Mouse (Mus musculus): ENCODE measurements at regions not wholly inside any gene's neighbourhood (a gene's known extent, or its start where the extent isn't known, plus 50 kb on each side); places are given as distances from the start of the nearest gene placed in this dataset.

GRCm38 (mm10) chr3:68808866-68809265 is 60.5 kb upstream of the 1110032F04Rik start:
- Histone ChIP-seq H3K36me3 (ENCODE audit: control insufficient read depth, insufficient read depth, low read length) (no peaks in the 10 kb centered on the region), H3K79me2 (replicated peaks; ENCODE audit: control insufficient read depth, insufficient read depth, low read length) (no peaks in the 10 kb centered on the region), H3K27ac (no peak overlapping the region), H3K9ac (ENCODE audit: low read depth, low read length) (no peak overlapping the region), H3K4me3 (no peak overlapping the region), H3K27me3 (ENCODE audit: control insufficient read depth, insufficient read depth, low read length) (no peaks in the 10 kb centered on the region), H3K4me1 (ENCODE audit: control insufficient read depth, insufficient read depth, low read length) (no peaks in the 10 kb centered on the region)
- no peak for DNase-seq
- 86% methylated on average over 2 of the region's 2 CpGs for WGBS
- intact Hi-C loops (cut with DNase I), result no loop called here
- no peak for TF ChIP-seq CTCF (IDR thresholded peaks at IDR 0.05)
- TF ChIP-seq EP300 (IDR thresholded peaks at IDR 0.05; ENCODE audit: insufficient read depth, low read depth, low read length), result no peak
- no peak for TF ChIP-seq POLR2A (IDR thresholded peaks at IDR 0.05; ENCODE audit: insufficient read depth, low read depth, low read length)

DNA sequence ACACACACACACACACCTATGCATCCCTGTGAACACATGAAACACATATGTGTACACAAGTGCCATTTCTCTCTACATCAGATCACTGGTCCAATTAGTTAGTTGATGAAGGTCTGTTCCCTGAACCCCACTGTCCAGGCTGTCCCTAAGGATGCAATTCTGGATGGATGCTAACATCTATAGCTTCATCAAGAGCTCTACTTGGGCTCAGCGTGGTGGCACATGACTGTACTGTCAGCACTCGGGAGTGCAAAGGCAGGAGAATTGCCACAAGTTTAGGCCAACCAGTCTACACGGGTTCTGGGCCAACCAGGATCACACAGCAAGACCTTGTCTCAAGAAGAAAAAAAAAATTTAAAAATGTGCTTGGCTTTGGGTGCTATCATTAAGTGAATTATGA is 55.9 kb upstream of the 1110032F04Rik start:
- WGBS, result 82% methylated on average over 3 of the region's 3 CpGs
- TF ChIP-seq EP300 (IDR thresholded peaks at IDR 0.05; ENCODE audit: insufficient read depth, low read depth, low read length), result no peak
- TF ChIP-seq POLR2A (IDR thresholded peaks at IDR 0.05; ENCODE audit: insufficient read depth, low read depth, low read length), result no peak
- TF ChIP-seq CTCF (IDR thresholded peaks at IDR 0.05), result no peak
- Histone ChIP-seq H3K9ac (ENCODE audit: low read depth, low read length) (no peak overlapping the region), H3K79me2 (replicated peaks; ENCODE audit: control insufficient read depth, insufficient read depth, low read length) (no peaks in the 10 kb centered on the region), H3K36me3 (ENCODE audit: control insufficient read depth, insufficient read depth, low read length) (no peaks in the 10 kb centered on the region), H3K27ac (no peak overlapping the region), H3K4me1 (ENCODE audit: control insufficient read depth, insufficient read depth, low read length) (no peaks in the 10 kb centered on the region), H3K4me3 (no peak overlapping the region), H3K27me3 (ENCODE audit: control insufficient read depth, insufficient read depth, low read length) (no peaks in the 10 kb centered on the region)
- DNase-seq, result no peak
- intact Hi-C loops (cut with DNase I), result no loop called here

DNA sequence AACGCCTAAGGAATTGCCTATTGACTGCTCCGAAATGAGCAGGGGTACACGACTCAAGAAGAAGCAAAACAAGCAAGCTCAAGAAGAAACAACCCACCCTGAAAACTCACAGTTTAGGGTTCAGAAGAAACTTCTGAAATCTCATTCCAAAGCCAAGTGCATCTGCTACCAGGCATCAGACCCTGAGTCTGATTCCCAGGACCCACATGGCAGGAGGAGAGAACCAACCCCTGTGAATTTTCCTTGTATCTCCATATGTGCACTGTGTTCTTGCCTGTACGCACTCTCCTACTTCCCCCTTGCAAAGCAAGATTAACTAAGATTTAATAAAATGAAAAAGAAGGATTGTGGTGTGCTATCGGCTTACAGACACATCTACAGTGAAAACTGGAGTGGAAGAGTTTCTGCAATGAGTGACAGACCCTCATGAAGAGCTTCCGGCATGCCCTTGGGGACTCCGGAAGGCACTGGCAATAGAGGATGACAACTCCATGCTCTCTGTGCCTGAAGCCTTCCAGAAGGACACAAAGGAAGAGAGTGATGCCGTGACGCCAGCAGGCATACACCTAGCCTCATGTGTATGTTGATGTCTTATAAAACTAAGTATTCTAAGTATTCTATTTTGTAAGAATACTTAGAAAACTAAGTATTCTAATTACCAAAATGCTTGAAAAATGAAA is 55.2 kb upstream of the 1110032F04Rik start:
- DNase-seq, result no peak
- no peaks in the 10 kb centered on the region for H3K36me3 ChIP-seq (ENCODE audit: control insufficient read depth, insufficient read depth, low read length)
- H3K79me2 ChIP-seq (replicated peaks; ENCODE audit: control insufficient read depth, insufficient read depth, low read length), result no peaks in the 10 kb centered on the region
- no peaks in the 10 kb centered on the region for H3K4me1 ChIP-seq (ENCODE audit: control insufficient read depth, insufficient read depth, low read length)
- no peak overlapping the region for H3K4me3 ChIP-seq
- 93% methylated on average over 9 of the region's 9 CpGs for WGBS
- no peaks in the 10 kb centered on the region for H3K27me3 ChIP-seq (ENCODE audit: control insufficient read depth, insufficient read depth, low read length)
- intact Hi-C loops (cut with DNase I), result no loop called here
- TF ChIP-seq POLR2A (IDR thresholded peaks at IDR 0.05; ENCODE audit: insufficient read depth, low read depth, low read length), result no peak
- no peak for TF ChIP-seq EP300 (IDR thresholded peaks at IDR 0.05; ENCODE audit: insufficient read depth, low read depth, low read length)
- no peak for TF ChIP-seq CTCF (IDR thresholded peaks at IDR 0.05)
- H3K27ac ChIP-seq, result no peak overlapping the region
- no peak overlapping the region for H3K9ac ChIP-seq (ENCODE audit: low read depth, low read length)

DNA sequence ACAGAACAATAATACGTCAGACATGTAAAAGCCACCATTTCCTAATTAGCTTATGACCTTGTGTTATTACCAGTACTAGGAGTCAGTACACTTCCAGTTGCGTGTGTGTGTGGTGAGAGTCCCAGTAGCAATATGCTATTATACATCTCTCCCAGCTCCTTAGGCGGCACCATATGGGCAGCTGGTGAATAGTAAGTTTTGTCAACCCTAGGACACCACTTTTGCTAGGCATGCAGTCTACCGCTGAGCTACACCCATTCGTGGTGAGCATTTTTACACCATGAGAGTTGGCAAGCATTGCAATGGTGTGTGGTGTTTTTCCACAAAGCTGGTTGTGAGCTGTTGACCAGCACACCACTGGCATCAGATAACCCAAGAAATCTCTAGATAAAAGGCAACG is 53.8 kb upstream of the 1110032F04Rik start:
- Histone ChIP-seq H3K27ac (no peak overlapping the region), H3K27me3 (ENCODE audit: control insufficient read depth, insufficient read depth, low read length) (no peaks in the 10 kb centered on the region), H3K4me3 (no peak overlapping the region), H3K36me3 (ENCODE audit: control insufficient read depth, insufficient read depth, low read length) (no peaks in the 10 kb centered on the region), H3K79me2 (replicated peaks; ENCODE audit: control insufficient read depth, insufficient read depth, low read length) (no peaks in the 10 kb centered on the region), H3K9ac (ENCODE audit: low read depth, low read length) (no peak overlapping the region), H3K4me1 (ENCODE audit: control insufficient read depth, insufficient read depth, low read length) (no peaks in the 10 kb centered on the region)
- no peak for DNase-seq
- intact Hi-C loops (cut with DNase I), result no loop called here
- TF ChIP-seq CTCF (IDR thresholded peaks at IDR 0.05) (no peak), EP300 (IDR thresholded peaks at IDR 0.05; ENCODE audit: insufficient read depth, low read depth, low read length) (no peak), POLR2A (IDR thresholded peaks at IDR 0.05; ENCODE audit: insufficient read depth, low read depth, low read length) (no peak)
- WGBS, result 89% methylated on average over 6 of the region's 6 CpGs

GRCm38 (mm10) chr3:68817321-68817720 is 52.1 kb upstream of the 1110032F04Rik start:
- Histone ChIP-seq H3K4me3 (no peak overlapping the region), H3K36me3 (ENCODE audit: control insufficient read depth, insufficient read depth, low read length) (no peaks in the 10 kb centered on the region), H3K9ac (ENCODE audit: low read depth, low read length) (no peak overlapping the region), H3K4me1 (ENCODE audit: control insufficient read depth, insufficient read depth, low read length) (no peaks in the 10 kb centered on the region), H3K79me2 (replicated peaks; ENCODE audit: control insufficient read depth, insufficient read depth, low read length) (no peaks in the 10 kb centered on the region), H3K27me3 (ENCODE audit: control insufficient read depth, insufficient read depth, low read length) (no peaks in the 10 kb centered on the region), H3K27ac (no peak overlapping the region)
- intact Hi-C loops (cut with DNase I), result no loop called here
- no peak for DNase-seq
- TF ChIP-seq POLR2A (IDR thresholded peaks at IDR 0.05; ENCODE audit: insufficient read depth, low read depth, low read length) (no peak), CTCF (IDR thresholded peaks at IDR 0.05) (no peak), EP300 (IDR thresholded peaks at IDR 0.05; ENCODE audit: insufficient read depth, low read depth, low read length) (no peak)
- 54% methylated on average over 2 of the region's 2 CpGs for WGBS
